Mouse (Mus musculus) adrenal gland, postnatal 0 days (tissue): ENCODE results near the gene Ccdc15. TPM values are rescaled to one million over a fixed set of nuclear protein-coding genes. Genes with fewer than 3 reads are reported as not detected.

Experiments
- polyA plus RNA-seq: library from polyadenylated mRNA; unstranded; fragments of >200 nt; fragmentation: Nextera tagmentation; extraction: Ambion mirVana; gene quantifications from 2 replicates; pipeline ENCODE4 v1.2.1, GENCODE M21; 2015

Gene Ccdc15
- 2.6 and 3.5 TPM in 2 replicates for polyA plus RNA-seq

DNA sequence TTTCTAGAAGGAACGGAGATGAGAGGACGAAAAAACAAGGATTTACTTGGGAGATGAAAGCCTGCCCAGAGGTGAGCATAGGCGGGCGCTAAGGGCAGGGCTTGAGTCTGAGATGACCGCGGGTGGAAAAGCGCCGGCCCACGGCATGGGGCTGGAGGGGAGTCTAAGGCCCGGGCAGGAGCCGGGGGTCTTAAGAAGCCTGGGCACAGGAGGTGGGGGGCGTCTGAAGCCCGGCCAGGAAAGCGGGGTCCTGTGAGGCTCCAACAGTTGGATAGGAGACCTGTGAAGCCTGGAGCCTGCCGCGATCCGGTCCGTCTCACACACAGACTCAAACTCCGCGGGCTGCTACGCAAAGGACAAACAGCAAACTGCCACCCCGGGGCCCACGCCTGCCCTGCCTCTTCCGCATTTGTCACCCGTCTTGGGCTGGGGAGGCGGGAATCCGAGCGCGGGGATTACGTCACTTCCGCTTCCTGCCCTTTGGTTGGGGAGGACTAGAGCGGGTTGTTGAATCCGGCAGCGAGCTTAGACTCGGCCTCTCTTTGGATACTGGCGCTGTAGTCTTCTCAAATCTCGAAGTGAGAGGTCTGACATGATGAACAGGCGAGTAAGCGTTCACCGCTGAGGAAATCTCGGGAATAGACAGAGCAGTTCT, at the start of gene Ccdc15:
Ccdc15 (minus strand) TSS at position 445 of the 655 bp plus-strand sequence.

DNA sequence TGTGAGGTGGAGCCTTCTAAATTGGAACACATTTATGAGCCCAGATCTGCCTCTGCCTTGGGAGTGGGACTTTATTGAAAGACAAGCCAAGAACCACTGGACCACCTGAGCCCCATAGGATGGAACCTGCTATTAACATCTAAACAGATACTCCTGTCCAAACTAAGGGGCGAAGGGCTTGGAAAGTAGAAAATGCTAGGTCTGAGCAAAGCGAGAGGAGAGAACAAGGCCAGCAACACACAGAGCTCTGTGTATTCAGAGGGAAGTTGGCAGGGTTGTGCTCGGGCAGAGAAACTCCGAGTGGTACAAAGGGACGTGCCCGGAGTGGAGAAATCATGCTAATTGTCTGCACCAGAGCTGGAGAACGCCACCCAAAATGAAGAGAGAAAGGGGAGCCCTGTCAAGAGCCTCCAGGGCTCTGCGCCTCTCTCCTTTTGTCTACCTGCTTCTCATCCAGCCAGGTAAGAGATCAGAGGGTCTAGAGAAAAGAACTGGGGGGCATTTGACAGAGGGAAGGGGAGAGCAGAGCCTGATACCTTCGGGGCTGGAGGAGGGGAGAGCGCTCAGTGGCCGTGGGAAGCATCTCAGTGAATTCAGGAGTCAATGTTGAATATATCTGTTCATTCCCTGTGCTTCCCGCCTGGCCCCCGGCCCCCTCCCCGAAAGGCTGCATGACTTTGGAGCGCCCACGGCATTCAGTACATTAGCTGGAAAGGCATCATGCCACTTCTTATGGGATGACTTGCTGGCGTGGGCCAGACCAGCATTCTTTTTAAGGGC, 19.3 kb upstream of the Ccdc15 start, which contains the start of gene Hepacam:
Hepacam (plus strand) TSS at position 51 of the 780 bp plus-strand sequence.

GRCm38 (mm10) chr9:37255149-37255888, 92.9 kb downstream of the Ccdc15 start, which contains the start of gene Slc37a2:
Gene Slc37a2 (minus strand): TSS chr9:37255738.

Other genes starting within 250 kb of the Ccdc15 start
- 4.4 and 5.2 TPM in 2 replicates for gene Pknox2, start 201.0 kb downstream of the Ccdc15 start, polyA plus RNA-seq
- gene Tmem218, start 140.2 kb downstream of the Ccdc15 start, polyA plus RNA-seq: 12.1 and 12.9 TPM in 2 replicates
- gene Slc37a2, start 92.7 kb downstream of the Ccdc15 start, polyA plus RNA-seq: 4.1 and 12.1 TPM in 2 replicates
- gene Hepacam, start 18.9 kb upstream of the Ccdc15 start, polyA plus RNA-seq: 0.16 and 0.39 TPM in 2 replicates
- gene Robo4, start 53.5 kb upstream of the Ccdc15 start, polyA plus RNA-seq: 4.3 and 11.5 TPM in 2 replicates
- gene Robo3, start 84.8 kb upstream of the Ccdc15 start, polyA plus RNA-seq: 0.07 TPM in 1 of 2 replicates, not detected in the other
- gene Msantd2, start 140.9 kb upstream of the Ccdc15 start, polyA plus RNA-seq: 10.8 and 11.0 TPM in 2 replicates
- gene Esam, start 179.6 kb upstream of the Ccdc15 start, polyA plus RNA-seq: 23.6 and 44.6 TPM in 2 replicates
- gene Vsig2, start 190.8 kb upstream of the Ccdc15 start, polyA plus RNA-seq: 0.92 and 3.2 TPM in 2 replicates
- 2.0 and 3.4 TPM in 2 replicates for gene Nrgn, start 204.5 kb upstream of the Ccdc15 start, polyA plus RNA-seq
- 12.8 and 18.8 TPM in 2 replicates for gene Siae, start 207.3 kb upstream of the Ccdc15 start, polyA plus RNA-seq